Mouse (Mus musculus) midbrain, embryonic 12.5 days (tissue): ENCODE results near the gene Zfp57. TPM values are rescaled to one million over a fixed set of nuclear protein-coding genes. Genes with fewer than 3 reads are reported as not detected.
A peak's percentile ranks its signal among the peaks of the same experiment; 100 is the strongest.
"Not testable (repeated sequence)": the region's sequence is repeated elsewhere in the genome, so short reads cannot be mapped to it uniquely, and the experiment has no call there.

Experiments used
- ATAC-seq: fragments of 200-750 bp; cut with Nextera tagmentation; 2 replicates; pipeline ENCODE4 v1.8.0; 2017; ENCODE audit warnings: low read depth, moderate TSS enrichment, moderate library complexity; ENCODE audit not compliant: low FRiP score
- H3K27ac ChIP-seq: fragments of 300-500 bp; sonication (generic); replicated peaks from 2 replicates; pipeline ENCODE4 v1.5.1; 2016; ENCODE audit warnings: mild to moderate bottlenecking
- H3K27me3 ChIP-seq: fragments of 300-500 bp; sonication (generic); 2 replicates; pipeline ENCODE4 v1.6.1; 2016; ENCODE audit warnings: mild to moderate bottlenecking
- H3K36me3 ChIP-seq: fragments of 300-500 bp; sonication (generic); 2 replicates; pipeline ENCODE4 v1.6.1; 2016
- H3K4me1 ChIP-seq: fragments of 300-500 bp; sonication (generic); 2 replicates; pipeline ENCODE4 v1.6.1; 2016
- H3K4me2 ChIP-seq: fragments of 300-500 bp; sonication (generic); replicated peaks from 2 replicates; pipeline ENCODE4 v1.6.1; 2016; ENCODE audit warnings: mild to moderate bottlenecking, moderate library complexity
- H3K4me3 ChIP-seq: fragments of 300-500 bp; sonication (generic); 2 replicates; pipeline ENCODE4 v1.5.1; 2016; ENCODE audit warnings: mild to moderate bottlenecking
- H3K9ac ChIP-seq: fragments of 300-500 bp; sonication (generic); replicated peaks from 2 replicates; pipeline ENCODE4 v1.6.1; 2016; ENCODE audit warnings: mild to moderate bottlenecking, moderate library complexity
- H3K9me3 ChIP-seq: fragments of 300-500 bp; sonication (generic); 2 replicates; pipeline ENCODE4 v1.6.1; 2016; ENCODE audit warnings: mild to moderate bottlenecking
- WGBS: fragments of 180-500 bp; shearing (Covaris S2); methylation state at CpG from one replicate; pipeline ENCODE4 v1.1.7; 2016; 5-methylcytosine and 5-hydroxymethylcytosine counted together
- polyA plus RNA-seq: library from polyadenylated mRNA; unstranded; fragments of >200 nt; fragmentation: Nextera tagmentation; extraction: Ambion mirVana; gene quantifications from 2 replicates; pipeline ENCODE4 v1.2.1, GENCODE M21; 2016

Gene Zfp57
- polyA plus RNA-seq, 1 experiment from 2014 or later, result 175 TPM

GRCm38 (mm10) chr17:36998477-36998876 is 2.5 kb upstream of the Zfp57 start:
- ATAC-seq, result no peak
- no peaks in the 10 kb centered on the region for H3K27me3 ChIP-seq
- WGBS, result 81% methylated on average over 2 of the region's 2 CpGs

GRCm38 (mm10) chr17:37002364-37003330 is 1.7 kb downstream of the Zfp57 start:
- under 1% methylated on average over 49 of the region's 49 CpGs for WGBS
- Histone ChIP-seq H3K27ac (peak overlapping the region; percentile 93), H3K4me1 (peaks cover 12% of the 10 kb centered on the region; the same call in 1 of the 2 replicates), H3K9me3 (no peaks in the 10 kb centered on the region), H3K4me2 (peak overlapping the region; percentile 72), H3K4me3 (peak overlapping the region; percentile 82), H3K27me3 (no peaks in the 10 kb centered on the region), H3K36me3 (peaks cover 22% of the 10 kb centered on the region), H3K9ac (peak overlapping the region; percentile 92)
- peak; percentile 87 for ATAC-seq

More at GRCm38 (mm10) chr17:36998477-36998876, 2.5 kb upstream of the Zfp57 start:
- Histone ChIP-seq H3K4me1 (0 out of 2 replicates have a peak, but pooled peaks cover 3% of the 10 kb centered on the region), H3K9ac (no peak overlapping the region), H3K9me3 (no peaks in the 10 kb centered on the region), H3K36me3 (no peaks in the 10 kb centered on the region), H3K4me2 (no peak overlapping the region), H3K27ac (no peak overlapping the region), H3K4me3 (no peak overlapping the region)

GRCm38 (mm10) chr17:37003366-37003765 is 2.4 kb downstream of the Zfp57 start:
- Histone ChIP-seq H3K9ac (peak overlapping the region; percentile 92), H3K27me3 (no peaks in the 10 kb centered on the region), H3K4me3 (peak overlapping the region; percentile 82), H3K9me3 (no peaks in the 10 kb centered on the region), H3K27ac (peak overlapping the region; percentile 93), H3K36me3 (peaks cover 29% of the 10 kb centered on the region), H3K4me1 (peaks cover 12% of the 10 kb centered on the region; the same call in 1 of the 2 replicates), H3K4me2 (peak overlapping the region; percentile 72)
- WGBS, result 46% methylated on average over 3 of the region's 4 CpGs
- 0 out of 2 replicates have a peak, but pooled peaks have one; percentile 0 for ATAC-seq

GRCm38 (mm10) chr17:37008161-37008560 is 7.2 kb downstream of the Zfp57 start:
- H3K4me3 ChIP-seq, result no peak overlapping the region
- no peaks in the 10 kb centered on the region for H3K27me3 ChIP-seq
- no peaks in the 10 kb centered on the region for H3K9me3 ChIP-seq
- no peak for ATAC-seq
- 94% methylated on average over 6 of the region's 6 CpGs for WGBS
- no peak overlapping the region for H3K9ac ChIP-seq
- peaks cover 11% of the 10 kb centered on the region; the same call in 1 of the 2 replicates for H3K4me1 ChIP-seq
- H3K36me3 ChIP-seq, result peaks cover 63% of the 10 kb centered on the region
- H3K27ac ChIP-seq, result no peak overlapping the region
- no peak overlapping the region for H3K4me2 ChIP-seq

GRCm38 (mm10) chr17:37009460-37010042 is 8.6 kb downstream of the Zfp57 start:
- H3K4me1 ChIP-seq, result no peaks in the 10 kb centered on the region
- H3K9me3 ChIP-seq, result no peaks in the 10 kb centered on the region
- no peaks in the 10 kb centered on the region for H3K27me3 ChIP-seq
- no peak for ATAC-seq
- no peak overlapping the region for H3K4me3 ChIP-seq
- H3K9ac ChIP-seq, result no peak overlapping the region
- 93% methylated on average over 17 of the region's 17 CpGs for WGBS
- no peak overlapping the region for H3K4me2 ChIP-seq
- H3K36me3 ChIP-seq, result peaks cover 62% of the 10 kb centered on the region
- no peak overlapping the region for H3K27ac ChIP-seq

- ATAC-seq, result no peak
- Histone ChIP-seq H3K4me2 (no peak overlapping the region), H3K27me3 (no peaks in the 10 kb centered on the region), H3K27ac (no peak overlapping the region), H3K4me3 (no peak overlapping the region), H3K9ac (no peak overlapping the region), H3K36me3 (peaks cover 49% of the 10 kb centered on the region), H3K4me1 (no peaks in the 10 kb centered on the region), H3K9me3 (no peaks in the 10 kb centered on the region)
- 85% methylated on average over 3 of the region's 3 CpGs for WGBS
Measured at GRCm38 (mm10) chr17:37011719-37012118, 10.8 kb downstream of the Zfp57 start.

- H3K27ac ChIP-seq, result no peak overlapping the region
- WGBS, result 80% methylated on average over 5 of the region's 5 CpGs
- no peaks in the 10 kb centered on the region for H3K4me1 ChIP-seq
- H3K27me3 ChIP-seq, result no peaks in the 10 kb centered on the region
- no peak overlapping the region for H3K4me3 ChIP-seq
- peaks cover 45% of the 10 kb centered on the region for H3K36me3 ChIP-seq
- no peak overlapping the region for H3K4me2 ChIP-seq
- no peak overlapping the region for H3K9ac ChIP-seq
- no peak for ATAC-seq
- no peaks in the 10 kb centered on the region for H3K9me3 ChIP-seq
Measured at GRCm38 (mm10) chr17:37012141-37012540, 11.2 kb downstream of the Zfp57 start.

GRCm38 (mm10) chr17:37016333-37016732 is 15.4 kb downstream of the Zfp57 start:
- H3K27me3 ChIP-seq, result no peaks in the 10 kb centered on the region
- ATAC-seq, result no peak

GRCm38 (mm10) chr17:37018328-37018727 is 17.4 kb downstream of the Zfp57 start:
- Histone ChIP-seq H3K9me3 (no peaks in the 10 kb centered on the region), H3K27ac (no peak overlapping the region), H3K36me3 (no peaks in the 10 kb centered on the region), H3K27me3 (no peaks in the 10 kb centered on the region), H3K4me3 (no peak overlapping the region), H3K9ac (no peak overlapping the region), H3K4me1 (no peaks in the 10 kb centered on the region), H3K4me2 (no peak overlapping the region)
- no peak for ATAC-seq
- 80% methylated on average over 3 of the region's 3 CpGs for WGBS

More at GRCm38 (mm10) chr17:37016333-37016732, 15.4 kb downstream of the Zfp57 start:
- H3K27ac ChIP-seq, result no peak overlapping the region
- no peak overlapping the region for H3K9ac ChIP-seq
- no peak overlapping the region for H3K4me3 ChIP-seq
- H3K4me2 ChIP-seq, result no peak overlapping the region
- no peaks in the 10 kb centered on the region for H3K4me1 ChIP-seq
- no peaks in the 10 kb centered on the region for H3K9me3 ChIP-seq
- H3K36me3 ChIP-seq, result peaks cover 4% of the 10 kb centered on the region

GRCm38 (mm10) chr17:37019242-37019641 is 18.3 kb downstream of the Zfp57 start:
- not testable (repeated sequence) for H3K4me2 ChIP-seq, H3K4me1 ChIP-seq

GRCm38 (mm10) chr17:37022628-37023576 is 21.9 kb downstream of the Zfp57 start, which contains the start of gene Mog:
Gene Mog (minus strand): TSS chr17:37023398.
- 75% methylated on average over 9 of the region's 9 CpGs for WGBS

More at GRCm38 (mm10) chr17:37019242-37019641, 18.3 kb downstream of the Zfp57 start:
- WGBS, result 93% methylated on average over 5 of the region's 5 CpGs
- H3K9ac ChIP-seq, H3K27ac ChIP-seq, H3K27me3 ChIP-seq, H3K4me3 ChIP-seq, H3K36me3 ChIP-seq, ATAC-seq, H3K9me3 ChIP-seq: not testable (repeated sequence)

More at GRCm38 (mm10) chr17:37022628-37023576, 21.9 kb downstream of the Zfp57 start, which contains the start of gene Mog:
- H3K36me3 ChIP-seq, result no peaks in the 10 kb centered on the region
- H3K9me3 ChIP-seq, result no peaks in the 10 kb centered on the region
- no peak within 1 kb of the TSS for H3K9ac ChIP-seq
- H3K27ac ChIP-seq, result no peak within 1 kb of the TSS
- ATAC-seq, result no peak
- no peak within 1 kb of the TSS for H3K4me2 ChIP-seq
- H3K4me3 ChIP-seq, result no peak within 1 kb of the TSS
- no peaks in the 10 kb centered on the region for H3K27me3 ChIP-seq
- no peaks in the 10 kb centered on the region for H3K4me1 ChIP-seq
